Mouse (Mus musculus) ES-E14 (cell line): Measurements from ENCODE around the gene Hal. TPM values are rescaled to one million over a fixed set of nuclear protein-coding genes. Genes with fewer than 3 reads are reported as not detected.

Experiments
- DNase-seq: peaks from one replicate; pipeline ENCODE4 v3.0.0-alpha.2; 2013; ENCODE audit warnings: low read depth, low spot score
- H3K27ac ChIP-seq: 2 replicates; pipeline ENCODE4 v1.5.1; 2012; ENCODE audit warnings: low read depth, mild to moderate bottlenecking, low read length, moderate library complexity, mixed read lengths; ENCODE audit not compliant: poor library complexity, insufficient read depth, severe bottlenecking
- H3K36me3 ChIP-seq: 2 replicates; pipeline ENCODE4 v1.6.1; 2012; ENCODE audit warnings: mild to moderate bottlenecking, low read length, moderate library complexity, mixed read lengths; ENCODE audit not compliant: control insufficient read depth, poor library complexity, insufficient read depth, severe bottlenecking
- H3K4me1 ChIP-seq, 2 experiments: fragments of 150-350 bp in 1 of 2; sonication (generic) in 1 of 2; 2 replicates each; pipeline ENCODE4 v1.6.1; 2012; ENCODE audit warnings: low read length in 2 of 2, mild to moderate bottlenecking in 1 of 2, mixed read lengths in 1 of 2; ENCODE audit not compliant: control insufficient read depth in 2 of 2, insufficient read depth in 2 of 2, poor library complexity in 1 of 2
- H3K4me3 ChIP-seq, 2 experiments: fragments of 150-350 bp in 1 of 2; sonication (generic) in 1 of 2; 2 replicates each; pipeline ENCODE4 v1.5.1; 2012; ENCODE audit warnings: low read length in 2 of 2, low read depth in 1 of 2, mild to moderate bottlenecking in 1 of 2, mixed read lengths in 1 of 2; ENCODE audit not compliant: insufficient read depth in 1 of 2, poor library complexity in 1 of 2, severe bottlenecking in 1 of 2
- H3K9ac ChIP-seq: 2 replicates; pipeline ENCODE4 v1.6.1; 2012; ENCODE audit warnings: low read depth, mild to moderate bottlenecking, low read length, mixed read lengths; ENCODE audit not compliant: poor library complexity, insufficient read depth, severe bottlenecking
- H3K9me3 ChIP-seq: fragments of 150-350 bp; sonication (generic); 2 replicates; pipeline ENCODE4 v1.6.1; 2012; ENCODE audit warnings: low read depth, mild to moderate bottlenecking, low read length; ENCODE audit not compliant: control insufficient read depth, insufficient read depth
- CHD2 ChIP-seq: IDR thresholded peaks from 2 replicates; pipeline ENCODE4 v1.6.1; 2014; ENCODE audit warnings: mild to moderate bottlenecking, low read depth, low read length, inconsistent platforms
- HCFC1 ChIP-seq: IDR thresholded peaks from 2 replicates; pipeline ENCODE4 v1.6.1; 2012; ENCODE audit warnings: low read length, inconsistent platforms, borderline replicate concordance; ENCODE audit not compliant: insufficient read depth
- MAFK ChIP-seq: IDR thresholded peaks from 2 replicates; pipeline ENCODE4 v1.6.1; 2014; ENCODE audit warnings: mild to moderate bottlenecking, low read depth, low read length, inconsistent platforms; ENCODE audit not compliant: insufficient read depth
- ZC3H11A ChIP-seq: IDR thresholded peaks from 2 replicates; pipeline ENCODE4 v1.6.1; 2012; ENCODE audit warnings: low read depth, mild to moderate bottlenecking, inconsistent platforms, low read length, borderline replicate concordance
- ZNF384 ChIP-seq: IDR thresholded peaks from 2 replicates; pipeline ENCODE4 v1.6.1; 2012; ENCODE audit warnings: low read depth, low read length, inconsistent platforms
- in situ Hi-C, 2 experiments: fragments of 600-800 bp; cut with MboI; formaldehyde crosslinking; loops; one replicate each; pipeline ENCODE4 v1.15.1; 2025; ENCODE audit warnings: low sequenced_read_pairs in 2 of 2, inconsistent platforms in 1 of 2; ENCODE audit not compliant: unreplicated experiment in 2 of 2
- total RNA-seq: library from RNA; depleted of rRNA; stranded (reverse); fragments of 300-350 nt; gene quantifications from 2 replicates; pipeline ENCODE4 v1.2.3, GENCODE M21; 2012; rRNA removed

Hal gene
- 2.2 and 5.7 TPM in 2 replicates for total RNA-seq

GRCm38 (mm10) chr10:93488066-93488827 is at the start of gene Hal:
Hal (plus strand) TSS chr10:93488768.
- H3K9ac ChIP-seq: no peak within 1 kb of the TSS
- peaks cover 9% of the 10 kb centered on the region for H3K36me3 ChIP-seq
- in situ Hi-C loops: no loop called here
- no peak within 1 kb of the TSS for H3K4me3 ChIP-seq
- no peak for DNase-seq
- TF ChIP-seq ZNF384 (no peak), CHD2 (no peak), HCFC1 (no peak), ZC3H11A (no peak), MAFK (no peak)
- H3K9me3 ChIP-seq: no peaks in the 10 kb centered on the region
- H3K27ac ChIP-seq: no peak within 1 kb of the TSS
- H3K4me1 ChIP-seq: peaks cover 0 to 7% of the 10 kb centered on the region in 2 experiments; a peak in 2 of 4 replicates

GRCm38 (mm10) chr10:93441501-93441900 is 47.1 kb upstream of the Hal start:
- no peaks in the 10 kb centered on the region for H3K9me3 ChIP-seq
- no peak overlapping the region for H3K4me3 ChIP-seq
- H3K36me3 ChIP-seq: no peaks in the 10 kb centered on the region
- in situ Hi-C loops: loop anchor here in 1 of 2 experiments (25.0 kb wide), 1 partner anchor 371 kb away; no protein-coding TSS in a partner anchor
- H3K27ac ChIP-seq: no peak overlapping the region
- H3K9ac ChIP-seq: no peak overlapping the region
- peaks cover 0 to 4% of the 10 kb centered on the region in 2 experiments; a peak in 1 of 4 replicates for H3K4me1 ChIP-seq
- TF ChIP-seq ZNF384 (no peak), HCFC1 (no peak), MAFK (no peak), CHD2 (no peak), ZC3H11A (no peak)
- no peak for DNase-seq

- Histone ChIP-seq H3K4me3 (no peak overlapping the region), H3K9me3 (no peaks in the 10 kb centered on the region), H3K36me3 (no peaks in the 10 kb centered on the region), H3K4me1 (peaks cover 0 to 4% of the 10 kb centered on the region in 2 experiments; a peak in 1 of 4 replicates), H3K9ac (no peak overlapping the region), H3K27ac (no peak overlapping the region)
- in situ Hi-C loops: loop anchor here in 1 of 2 experiments (25.0 kb wide), 1 partner anchor 370 kb away; no protein-coding TSS in a partner anchor
- TF ChIP-seq ZNF384 (no peak), MAFK (no peak), HCFC1 (no peak), ZC3H11A (no peak), CHD2 (no peak)
- no peak for DNase-seq
Measured at GRCm38 (mm10) chr10:93442183-93442582, 46.4 kb upstream of the Hal start.

- H3K27ac ChIP-seq: no peak overlapping the region
- TF ChIP-seq CHD2 (no peak), MAFK (no peak), ZNF384 (0 out of 2 replicates have a peak, but pooled peaks have one; percentile 10), ZC3H11A (no peak)
- no peak overlapping the region for H3K9ac ChIP-seq
- H3K4me3 ChIP-seq: no peak overlapping the region
- DNase-seq: no peak
- H3K36me3 ChIP-seq: no peaks in the 10 kb centered on the region
- no peaks in the 10 kb centered on the region for H3K9me3 ChIP-seq
- H3K4me1 ChIP-seq: peaks cover 0 to 4% of the 10 kb centered on the region in 2 experiments; a peak in 1 of 4 replicates
- in situ Hi-C loops: loop anchor here in 1 of 2 experiments (25.0 kb wide), 1 partner anchor 368 kb away; no protein-coding TSS in a partner anchor
Measured at GRCm38 (mm10) chr10:93444407-93444806, 44.2 kb upstream of the Hal start.
